Mouse (Mus musculus) monocyte, adult 2 months (primary cell): Measurements from ENCODE around the gene Slc15a4.

Experiments
- DNase-seq, 2 experiments: peaks; one replicate each; pipeline ENCODE4 v3.0.0; 2022; ENCODE audit warnings: low spot score in 2 of 2, low read depth in 1 of 2

Slc15a4 gene

DNA sequence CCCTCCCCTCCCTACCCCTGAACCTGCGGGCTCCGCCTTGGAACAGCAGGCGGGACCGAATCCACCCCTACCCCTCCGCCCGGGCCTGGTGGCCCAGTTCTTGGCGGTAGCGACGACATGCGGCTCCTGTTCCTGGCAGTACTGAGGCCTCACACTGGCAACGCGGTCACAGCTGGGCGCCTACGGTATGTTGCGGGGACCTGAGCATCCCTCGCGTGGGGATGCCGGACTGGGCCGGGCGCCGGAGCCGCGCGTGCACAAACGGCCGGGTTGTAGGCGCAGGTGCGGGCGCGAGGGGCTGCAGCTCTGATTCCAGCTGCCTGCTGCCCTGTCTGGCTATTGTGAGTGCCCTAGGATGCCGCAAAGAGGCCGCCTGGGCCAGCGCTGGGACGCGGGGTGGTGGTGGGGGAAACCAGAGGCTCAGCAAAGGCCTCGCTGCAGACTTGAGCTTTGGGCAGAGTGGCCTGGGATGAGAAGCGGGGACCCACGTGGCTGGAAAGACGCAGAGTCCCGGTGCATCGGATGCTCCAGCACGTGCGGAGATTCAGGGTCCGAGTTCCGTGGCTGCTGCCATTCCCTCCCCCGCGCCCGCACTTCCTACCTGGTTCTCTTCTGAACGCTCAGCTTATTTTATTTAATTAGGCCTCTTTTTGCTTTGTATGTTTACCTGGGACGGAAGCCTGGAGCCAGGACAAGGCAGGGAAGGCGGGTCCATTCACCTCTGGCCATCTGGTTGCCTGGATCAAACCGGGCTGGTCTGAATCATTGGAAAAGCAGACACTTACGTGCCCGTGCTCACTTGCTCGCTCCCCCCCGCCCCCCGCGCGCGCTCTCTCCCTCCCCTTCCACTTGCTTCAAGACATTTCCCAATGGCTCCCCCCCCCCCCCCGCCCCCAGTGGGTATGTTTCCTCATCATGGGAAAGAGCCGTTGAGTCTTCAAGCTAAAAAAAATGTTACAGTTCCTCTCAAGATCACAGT, at the start of gene Slc15a4, which contains the start of gene Glt1d1:
Gene Slc15a4 (minus strand): TSS at position 731 of the 979 bp plus-strand sequence.
Gene Glt1d1 (plus strand): TSS at position 96 of the 979 bp plus-strand sequence.
- DNase-seq, result no peak

DNA sequence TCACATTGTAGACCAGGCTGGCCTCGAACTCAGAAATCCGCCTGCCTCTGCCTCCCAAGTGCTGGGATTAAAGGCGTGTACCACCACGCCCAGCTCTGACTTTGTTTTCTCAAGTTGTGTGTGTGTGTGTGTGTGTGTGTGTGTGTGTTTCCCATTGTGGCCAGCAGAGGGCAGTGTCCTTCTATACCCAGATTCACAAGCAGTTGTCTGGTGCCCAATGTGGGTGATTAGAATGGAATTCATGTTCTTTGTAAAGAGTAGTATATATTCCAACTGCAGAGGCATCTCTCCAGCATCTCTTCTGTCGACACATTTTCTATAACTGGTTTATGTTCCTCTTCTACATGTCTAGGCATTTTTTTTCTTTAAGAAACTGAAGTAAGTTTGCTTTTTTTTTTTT, 45.8 kb upstream of the Slc15a4 start:
- no peak for DNase-seq

DNA sequence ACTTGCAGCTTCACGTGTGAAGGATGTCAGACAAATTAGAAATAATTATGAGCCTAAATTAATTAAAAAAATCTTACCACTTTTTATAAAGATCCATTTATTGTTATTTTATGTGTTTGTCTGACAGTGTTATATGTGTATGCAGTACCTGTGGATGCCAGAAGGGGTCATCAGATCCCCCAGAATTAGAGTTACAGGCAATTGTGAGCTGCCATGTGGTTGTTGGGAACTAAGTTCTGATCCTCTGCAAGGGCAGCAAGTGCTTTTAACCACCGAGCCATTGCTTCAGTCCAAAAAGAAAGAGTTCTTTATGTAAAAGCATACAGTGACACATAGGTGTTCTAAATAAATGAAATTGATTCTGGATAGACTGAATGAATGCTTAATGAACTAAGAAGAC, 44.9 kb upstream of the Slc15a4 start:
- no peak for DNase-seq

DNA sequence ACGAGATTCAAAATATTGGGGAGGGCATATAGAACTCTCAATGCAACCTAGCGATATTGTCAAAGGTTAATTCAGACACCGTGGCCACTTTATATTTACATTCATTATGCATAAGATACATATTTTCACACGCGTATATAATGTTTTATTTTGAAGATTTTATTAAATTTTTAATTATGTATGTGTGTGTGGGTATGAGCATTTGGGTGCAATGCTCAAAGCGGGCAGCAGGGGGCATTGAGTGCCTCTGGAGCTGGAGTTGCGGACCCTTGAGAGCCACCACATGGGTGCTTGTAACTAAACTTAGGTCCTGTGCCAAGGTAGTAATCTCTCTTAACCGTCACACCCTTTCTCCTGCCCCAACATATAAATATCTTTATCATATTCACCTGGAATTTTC, 41.2 kb upstream of the Slc15a4 start:
- DNase-seq, result no peak

DNA sequence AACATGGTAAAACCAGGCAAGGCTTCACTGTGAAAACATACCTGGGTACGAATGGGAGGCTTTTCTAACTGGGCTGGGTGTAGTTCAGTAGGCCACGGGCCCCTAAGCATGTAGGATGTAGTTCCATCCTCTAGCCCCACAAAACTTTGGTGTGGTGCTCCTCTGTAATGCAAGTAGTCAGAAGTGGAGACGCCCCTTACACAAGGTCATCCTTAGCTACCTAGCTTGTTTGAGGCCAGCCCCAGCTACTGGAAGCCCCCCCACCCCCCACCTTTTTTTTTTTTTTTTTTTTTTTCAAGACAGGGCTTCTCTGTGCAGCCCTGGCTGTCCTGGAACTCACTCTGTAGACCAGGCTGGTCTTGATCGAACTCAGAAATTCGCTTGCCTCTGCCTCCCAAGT, 28.3 kb upstream of the Slc15a4 start:
- DNase-seq, result no peak

DNA sequence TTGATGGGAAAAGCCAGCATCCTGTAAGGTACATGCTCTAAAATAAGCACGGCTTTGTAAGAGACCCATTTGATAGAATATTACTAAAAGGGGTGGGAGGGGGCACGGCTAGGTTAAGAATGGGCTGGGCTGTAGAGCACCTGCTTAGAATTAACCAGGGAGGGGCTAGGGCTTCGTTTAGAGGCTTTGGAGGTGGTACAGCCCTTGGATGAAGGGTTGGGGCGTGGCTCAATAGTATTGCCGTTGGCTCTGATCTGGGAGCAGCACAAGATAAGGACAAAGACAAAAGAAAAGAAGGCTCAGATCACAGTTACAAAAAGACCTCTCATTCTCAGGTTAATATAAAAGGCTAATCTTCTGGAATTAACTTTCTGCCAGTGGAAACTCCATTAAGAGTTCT, 27.6 kb upstream of the Slc15a4 start:
- no peak for DNase-seq

DNA sequence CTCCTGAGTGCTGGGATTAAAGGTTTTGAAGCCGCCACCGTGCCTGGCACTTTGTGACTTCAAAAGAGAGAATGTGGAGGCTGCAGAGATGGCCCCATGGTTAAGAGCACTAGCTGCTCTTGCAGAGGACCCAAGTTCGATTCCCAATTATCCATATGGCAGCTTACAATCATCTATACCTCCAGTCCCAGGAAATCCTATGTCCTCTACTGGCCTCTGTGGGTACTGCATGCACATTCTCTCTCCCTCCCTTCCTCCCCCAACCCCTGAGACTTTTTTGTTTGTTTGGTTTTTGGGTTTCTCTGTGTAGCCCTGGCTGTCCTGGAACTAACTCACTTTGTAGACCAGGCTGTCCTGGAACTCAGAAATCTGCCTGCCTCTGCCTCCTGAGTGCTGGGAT, 26.6 kb upstream of the Slc15a4 start:
- DNase-seq, result no peak

DNA sequence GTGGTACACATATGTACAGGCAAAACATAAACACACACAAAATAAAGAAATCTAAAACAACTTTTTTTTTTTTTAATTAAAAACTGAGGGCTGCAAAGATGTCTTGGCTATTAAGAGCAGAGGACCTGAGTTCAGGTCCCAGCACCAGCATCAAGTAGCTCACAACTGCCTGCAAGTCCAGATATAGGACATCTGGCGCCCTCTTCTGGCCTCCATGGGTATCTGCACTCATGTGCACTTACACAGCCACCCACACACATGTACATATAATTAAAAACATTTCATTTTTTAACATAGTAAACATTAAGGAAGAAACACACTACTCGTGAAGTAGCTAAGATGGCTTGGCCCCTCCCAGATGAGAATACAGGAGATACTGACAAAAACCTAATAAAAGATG, 25.6 kb upstream of the Slc15a4 start:
- DNase-seq, result no peak

DNA sequence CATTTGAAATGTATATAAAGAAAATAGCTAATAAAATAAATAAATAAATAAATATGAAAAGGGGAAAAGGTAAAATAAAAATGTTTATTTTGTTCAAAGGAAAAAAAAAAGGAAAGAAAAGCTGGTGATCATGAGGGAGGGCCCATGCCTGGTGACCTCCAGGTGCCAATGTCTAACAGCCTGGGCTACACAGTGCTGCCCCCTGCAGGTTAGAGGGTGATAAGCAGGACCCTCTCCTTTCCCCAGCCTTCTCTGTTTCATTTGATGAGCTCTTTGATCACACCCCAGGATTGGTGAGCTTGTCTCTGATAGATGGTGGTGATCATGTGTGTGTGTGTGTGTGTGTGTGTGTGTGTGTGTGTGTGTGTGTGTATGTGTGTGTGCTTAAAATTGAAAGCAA, 16.4 kb upstream of the Slc15a4 start:
- DNase-seq, result no peak

DNA sequence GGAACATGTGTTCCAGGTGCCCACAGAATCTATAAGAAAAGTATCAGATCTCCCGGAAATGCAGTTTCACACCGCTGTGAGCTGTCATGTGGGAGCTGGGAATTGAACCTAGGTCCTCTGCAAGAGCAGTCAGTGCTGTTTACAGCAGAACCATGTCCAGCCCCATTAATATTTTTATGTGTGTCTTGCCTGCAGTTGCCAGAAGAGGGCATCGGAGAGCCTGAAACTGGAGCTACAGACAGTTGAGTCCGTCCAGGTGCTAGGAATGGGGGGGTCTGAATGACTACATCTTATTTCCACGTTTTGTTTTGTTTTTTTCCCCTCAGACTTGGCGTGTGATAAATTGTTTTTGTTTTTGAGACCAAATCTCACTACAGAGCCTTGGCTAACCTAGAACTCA, 15.3 kb upstream of the Slc15a4 start:
- DNase-seq, result no peak

DNA sequence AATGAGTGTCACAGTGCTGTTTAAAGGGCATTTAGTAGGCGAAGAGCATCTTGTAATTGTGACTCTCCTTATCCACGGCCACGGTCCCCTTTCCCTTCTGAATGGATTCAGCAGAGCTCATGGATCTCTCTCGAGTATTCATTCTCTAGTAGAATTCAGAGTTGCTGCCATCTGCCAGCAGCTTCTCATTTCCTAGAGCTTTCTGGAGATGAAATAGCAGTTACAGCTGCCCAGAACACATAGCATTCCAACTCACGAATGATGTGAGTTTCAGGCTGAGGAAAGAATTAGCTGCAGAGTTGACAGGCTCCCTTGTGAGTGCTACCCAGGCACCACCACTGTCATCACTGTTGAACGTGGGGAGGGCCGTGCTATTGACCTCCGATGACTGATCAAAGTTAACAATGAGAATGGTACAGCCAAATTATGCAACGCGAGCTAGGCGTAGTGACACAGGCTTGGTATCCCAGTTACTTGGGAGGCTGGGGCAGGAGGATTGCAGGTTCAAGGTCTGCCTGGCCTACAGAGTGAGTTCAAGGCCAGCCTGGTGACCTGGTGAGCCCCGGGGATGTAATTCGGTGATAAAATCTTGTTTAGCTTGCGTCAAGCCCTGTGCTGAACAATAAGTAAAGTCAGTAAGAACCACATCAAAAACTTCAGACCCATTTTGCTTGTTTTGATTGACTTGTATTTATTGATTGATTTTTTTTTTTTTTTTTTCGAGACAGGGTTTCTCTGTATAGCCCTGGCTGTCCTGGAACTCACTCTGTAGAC, 8.7 kb upstream of the Slc15a4 start:
- DNase-seq, result no peak

DNA sequence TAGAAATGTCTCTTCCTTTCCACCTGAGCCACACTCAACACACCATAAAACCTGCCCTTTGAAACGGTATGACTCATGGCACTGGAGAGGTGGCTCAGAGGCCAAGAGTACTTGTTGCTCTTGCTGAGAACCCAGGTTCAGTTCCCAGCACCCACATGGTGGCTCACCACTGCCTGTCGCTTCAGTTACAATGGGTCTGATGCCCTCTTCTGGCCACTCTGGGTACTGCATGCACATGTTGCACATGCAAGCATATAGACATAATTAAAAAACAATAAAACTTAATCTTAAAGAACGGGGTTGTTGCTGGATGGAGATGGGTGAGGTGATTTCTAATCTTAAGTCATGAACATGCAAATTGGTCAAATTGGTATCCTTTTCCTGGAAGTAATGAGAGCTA, 7.7 kb upstream of the Slc15a4 start:
- DNase-seq, result no peak

DNA sequence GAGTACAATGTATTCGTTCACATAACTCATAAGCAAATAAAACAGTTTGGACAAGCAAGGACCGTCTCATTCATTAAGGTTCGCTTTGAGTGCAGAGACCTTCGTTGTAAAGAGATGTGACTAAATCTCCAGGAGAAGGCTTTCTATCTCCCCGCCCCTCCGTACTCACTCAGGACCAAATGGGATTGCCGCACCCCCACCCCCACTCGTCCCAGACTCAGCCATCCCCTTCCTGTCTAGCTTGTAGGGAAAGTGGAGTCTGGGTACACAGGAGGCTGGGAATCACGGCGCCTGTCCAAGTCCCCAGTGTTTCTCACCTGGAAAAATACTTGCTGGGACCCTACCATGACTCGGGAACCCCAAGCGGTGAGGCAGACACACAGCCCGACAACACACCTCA, 6.9 kb upstream of the Slc15a4 start:
- no peak for DNase-seq

DNA sequence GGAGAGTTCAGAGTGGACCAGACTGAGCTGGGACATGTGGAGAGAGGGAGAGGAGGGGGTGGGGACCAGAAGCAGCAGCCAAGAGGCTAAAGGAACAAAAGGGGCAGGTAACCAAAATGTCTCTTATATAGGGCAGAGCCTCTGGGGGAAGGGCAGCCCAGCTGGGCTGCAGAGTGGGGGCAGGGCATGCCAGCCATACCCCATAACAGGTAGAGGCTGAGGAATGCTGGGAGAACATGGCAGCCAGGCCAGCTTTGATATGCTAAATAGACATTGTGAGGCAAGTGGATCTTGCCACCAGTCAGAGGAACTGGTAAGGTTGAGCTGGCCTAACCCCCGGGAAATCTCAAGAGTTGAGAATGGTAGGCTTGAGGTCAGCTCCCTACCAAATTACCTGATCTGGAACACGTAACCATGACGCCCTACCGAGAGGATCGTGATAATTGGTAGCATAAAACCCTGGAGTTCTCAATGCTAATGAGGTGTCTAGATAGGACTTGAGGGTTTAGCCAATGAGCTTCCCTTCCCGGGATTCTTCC, 6.4 kb upstream of the Slc15a4 start:
- DNase-seq, result no peak

DNA sequence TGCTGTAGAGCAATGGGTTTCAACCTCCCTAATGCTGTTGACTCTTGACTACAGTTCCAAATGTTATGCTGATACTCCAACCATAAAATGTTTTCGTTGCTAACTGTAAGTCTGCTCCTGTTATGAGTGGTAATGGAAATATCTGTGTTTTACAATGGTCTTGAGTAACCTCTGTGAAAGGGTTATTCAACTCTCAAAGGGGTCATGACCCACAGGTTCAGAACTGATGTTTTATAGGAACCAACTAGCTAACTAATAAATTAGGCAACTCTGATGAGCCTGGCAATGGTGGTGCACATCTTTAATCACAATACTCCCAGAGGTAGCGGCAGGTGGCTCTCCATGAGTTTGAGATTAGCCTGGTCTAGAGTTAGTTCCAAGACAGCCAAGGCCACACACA, 5.5 kb upstream of the Slc15a4 start:
- no peak for DNase-seq

DNA sequence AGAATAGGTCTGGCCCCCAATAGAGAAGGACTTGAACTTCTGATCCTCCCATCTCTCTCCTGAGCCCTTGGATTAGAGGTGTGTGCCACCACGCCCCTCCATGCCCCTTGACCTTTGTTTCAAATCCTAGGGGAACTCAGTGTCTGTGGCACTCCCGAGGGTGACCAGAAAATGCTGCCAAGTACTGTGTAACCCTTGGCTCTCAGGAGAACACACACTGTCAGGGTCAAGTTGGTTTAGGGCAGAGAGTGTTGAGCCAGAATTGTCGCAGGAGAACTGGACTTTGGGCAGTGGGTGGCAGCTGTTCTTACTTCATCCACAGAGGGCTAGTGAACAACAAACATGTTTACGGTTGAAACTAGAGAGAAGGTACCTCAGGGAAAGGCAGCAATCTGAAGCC, 4.9 kb upstream of the Slc15a4 start:
- no peak for DNase-seq

DNA sequence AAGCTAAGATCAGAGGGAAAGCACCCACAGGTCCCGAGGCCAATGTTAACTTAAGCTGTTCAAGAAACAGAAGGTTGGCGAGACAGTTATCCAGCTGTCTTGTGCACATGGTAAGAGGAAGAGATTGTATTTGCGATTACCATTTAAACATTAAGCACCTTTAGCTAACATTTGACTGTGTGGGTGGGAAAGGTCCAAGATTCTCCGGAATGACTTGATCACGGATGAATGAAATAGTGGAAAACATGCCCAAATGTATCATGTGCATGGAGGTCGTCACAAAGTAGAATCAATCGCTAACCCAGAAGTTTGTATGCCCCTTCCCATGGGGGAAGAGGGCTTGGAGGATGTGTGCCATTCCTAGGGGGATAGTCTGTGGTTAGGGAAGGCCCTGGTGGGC, 969 bp upstream of the Slc15a4 start:
- DNase-seq, result no peak

DNA sequence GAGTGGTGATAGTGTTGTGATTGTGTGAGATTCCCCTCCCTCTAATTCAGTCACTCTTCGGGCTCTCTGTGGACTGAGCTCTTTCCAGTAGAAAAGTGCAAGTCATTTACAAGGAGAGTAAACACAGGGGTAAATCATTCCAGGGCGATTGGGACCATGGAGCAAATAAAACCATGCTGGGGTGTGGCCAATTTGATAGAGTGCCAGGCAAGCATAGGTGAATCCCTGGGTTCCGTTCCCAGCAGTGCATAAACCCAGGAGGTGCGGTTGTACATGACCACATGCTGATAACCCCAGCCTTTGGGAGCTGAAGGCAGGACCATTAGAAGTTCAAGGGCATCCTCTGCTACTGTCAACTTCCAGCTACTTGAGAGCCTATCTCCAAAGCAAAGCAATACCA, 491 bp upstream of the Slc15a4 start:
- no peak for DNase-seq

DNA sequence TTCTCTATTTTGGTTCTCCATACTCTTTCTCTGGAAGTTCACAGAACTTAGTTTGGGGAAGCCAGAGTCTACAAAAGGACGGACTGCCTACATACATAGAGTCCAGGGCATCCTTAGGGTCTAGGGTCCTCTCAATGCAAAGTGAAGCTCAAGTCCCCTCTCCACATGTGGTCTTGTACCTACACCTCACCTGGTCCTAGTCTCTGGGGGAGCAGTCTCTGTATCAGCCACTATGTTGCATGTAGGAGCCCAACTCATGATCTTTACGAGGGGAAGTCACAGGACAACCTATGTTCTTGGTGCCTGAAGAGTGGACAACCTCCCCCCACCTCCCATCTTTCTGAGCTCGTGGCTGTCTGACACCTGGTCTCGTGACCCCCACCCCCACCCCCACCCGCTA, 1.0 kb downstream of the Slc15a4 start:
- no peak for DNase-seq

DNA sequence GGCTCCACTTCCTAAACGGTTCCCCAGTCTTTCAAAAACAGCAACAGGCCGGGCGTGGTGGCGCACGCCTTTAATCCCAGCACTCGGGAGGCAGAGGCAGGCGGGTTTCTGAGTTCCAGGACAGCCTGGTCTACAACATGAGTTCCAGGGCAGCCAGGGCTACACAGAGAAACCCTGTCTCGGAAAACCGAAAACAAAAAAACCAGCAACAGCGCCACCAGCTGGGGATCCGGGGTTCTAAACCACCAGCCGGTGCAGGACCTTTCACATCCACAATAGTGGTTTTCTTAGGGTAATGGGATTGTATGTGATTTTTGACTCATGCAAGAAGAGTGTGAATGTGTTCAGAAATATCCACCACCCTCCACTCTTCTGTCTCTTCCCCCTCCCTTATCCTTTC, 5.5 kb downstream of the Slc15a4 start:
- no peak for DNase-seq

DNA sequence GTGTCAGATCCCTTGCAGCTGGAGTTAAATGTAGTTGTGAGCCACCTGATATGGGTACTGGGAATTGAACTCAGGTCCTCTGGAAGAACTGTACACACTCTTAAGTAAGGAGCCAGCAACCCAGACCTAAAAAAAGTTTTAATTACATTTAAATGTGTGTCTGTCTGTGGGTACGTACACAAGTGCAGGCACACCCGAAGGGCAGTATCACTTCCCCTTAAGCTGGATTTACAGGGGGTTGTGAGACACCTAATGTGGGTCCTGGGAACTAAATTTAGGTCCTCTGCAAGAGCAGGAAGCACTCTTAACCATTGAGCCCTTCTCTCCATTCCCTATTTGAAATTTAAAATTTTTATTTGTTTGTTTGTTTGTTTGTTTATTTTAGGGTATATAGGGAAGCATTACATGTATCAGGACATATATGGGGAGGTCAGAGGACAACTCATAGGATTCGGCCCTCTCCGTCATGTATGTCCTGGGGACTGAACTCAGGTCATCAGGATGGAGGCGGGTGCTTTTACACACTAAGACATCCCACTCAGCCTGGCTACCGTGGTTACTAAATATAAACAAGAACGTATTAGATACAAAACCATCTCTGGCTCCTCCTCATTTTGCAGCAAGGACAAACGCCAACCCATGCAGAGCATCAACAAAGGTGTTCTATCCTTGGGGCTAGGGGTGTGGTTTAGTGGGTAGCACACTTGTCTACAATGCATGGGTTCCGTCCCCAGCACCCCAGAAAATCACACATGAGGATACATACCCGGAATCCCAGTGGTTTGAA, 8.1 kb downstream of the Slc15a4 start:
- DNase-seq, result no peak
